Mouse (Mus musculus): ENCODE results near the gene Mbnl2. TPM values are rescaled to one million over a fixed set of nuclear protein-coding genes. Genes with fewer than 3 reads are reported as not detected.
A peak's percentile ranks its signal among the peaks of the same experiment; 100 is the strongest.

Gene Mbnl2
- polyA plus RNA-seq, 1 experiment = 61.8 TPM

DNA sequence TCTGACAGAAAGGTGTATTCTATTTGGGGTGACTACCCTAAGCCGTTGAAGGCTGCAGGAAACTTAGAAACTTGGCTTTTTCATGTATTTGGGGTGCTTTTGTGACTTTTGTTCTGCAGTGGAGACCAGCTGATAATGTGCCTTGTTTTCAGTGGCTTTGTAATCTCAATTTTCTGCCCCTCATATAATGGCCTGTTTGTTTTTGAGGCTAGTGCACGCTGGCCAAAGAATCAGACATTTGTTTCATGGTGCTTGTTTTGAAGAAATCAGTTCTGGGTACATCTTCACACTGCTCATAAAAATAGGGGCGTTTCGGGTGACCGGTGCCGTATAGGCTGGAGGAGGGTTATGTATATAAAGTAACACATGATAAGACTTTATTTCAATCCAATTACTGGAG, 22.4 kb downstream of the Mbnl2 start:
- H3K27ac ChIP-seq (ENCODE audit: insufficient read depth, low read length) = no peak overlapping the region
- peaks cover 6% of the 10 kb centered on the region for H3K4me1 ChIP-seq (ENCODE audit: control insufficient read depth, insufficient read depth, low read length)
- no peaks in the 10 kb centered on the region for H3K36me3 ChIP-seq (ENCODE audit: control insufficient read depth, insufficient read depth, low read length, poor library complexity, severe bottlenecking)
- no peaks in the 10 kb centered on the region for H3K27me3 ChIP-seq (ENCODE audit: control insufficient read depth, insufficient read depth, low read length, poor library complexity, severe bottlenecking)
- no peak overlapping the region for H3K4me3 ChIP-seq (ENCODE audit: low read depth, low read length)
- no peaks in the 10 kb centered on the region for H3K9me3 ChIP-seq (replicated peaks; ENCODE audit: control insufficient read depth, insufficient read depth, low read length, poor library complexity, severe bottlenecking)
- no peak overlapping the region for H3K9ac ChIP-seq (ENCODE audit: low read depth, poor library complexity, severe bottlenecking)
- no peak for TF ChIP-seq CTCF (IDR thresholded peaks at IDR 0.05; ENCODE audit: low read depth, low read length)
- no peak for TF ChIP-seq POLR2A (IDR thresholded peaks at IDR 0.05; ENCODE audit: insufficient read depth, low read length)

DNA sequence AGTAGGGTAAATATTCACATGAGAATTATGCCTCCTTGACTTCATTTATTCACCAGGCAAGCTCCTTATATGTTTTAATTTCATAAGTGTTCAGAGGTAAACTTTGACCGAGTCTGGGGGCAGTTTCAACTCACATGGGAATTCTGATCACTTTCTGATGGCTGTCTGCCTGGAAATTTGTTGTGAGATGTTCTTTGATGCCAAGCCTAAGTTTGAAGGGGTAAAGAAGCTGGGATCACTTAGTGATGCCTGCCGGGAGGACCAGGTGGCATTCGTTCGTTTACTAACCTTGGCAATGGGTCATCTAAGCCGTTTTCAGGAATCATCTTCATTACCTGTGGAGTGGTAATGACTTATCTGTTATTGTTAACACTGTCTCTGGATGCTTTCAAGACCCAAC, 23.0 kb downstream of the Mbnl2 start:
- H3K27ac ChIP-seq (ENCODE audit: insufficient read depth, low read length) = no peak overlapping the region
- H3K9ac ChIP-seq (ENCODE audit: low read depth, poor library complexity, severe bottlenecking) = no peak overlapping the region
- TF ChIP-seq CTCF (IDR thresholded peaks at IDR 0.05; ENCODE audit: low read depth, low read length) (no peak), POLR2A (IDR thresholded peaks at IDR 0.05; ENCODE audit: insufficient read depth, low read length) (no peak), EP300 (IDR thresholded peaks at IDR 0.05; ENCODE audit: insufficient read depth, low read depth, low read length) (no peak)
- peaks cover 6% of the 10 kb centered on the region for H3K4me1 ChIP-seq (ENCODE audit: control insufficient read depth, insufficient read depth, low read length)
- H3K36me3 ChIP-seq (ENCODE audit: control insufficient read depth, insufficient read depth, low read length, poor library complexity, severe bottlenecking) = no peaks in the 10 kb centered on the region
- H3K4me3 ChIP-seq (ENCODE audit: low read depth, low read length) = no peak overlapping the region
- H3K27me3 ChIP-seq (ENCODE audit: control insufficient read depth, insufficient read depth, low read length, poor library complexity, severe bottlenecking) = no peaks in the 10 kb centered on the region
- no peaks in the 10 kb centered on the region for H3K9me3 ChIP-seq (replicated peaks; ENCODE audit: control insufficient read depth, insufficient read depth, low read length, poor library complexity, severe bottlenecking)

DNA sequence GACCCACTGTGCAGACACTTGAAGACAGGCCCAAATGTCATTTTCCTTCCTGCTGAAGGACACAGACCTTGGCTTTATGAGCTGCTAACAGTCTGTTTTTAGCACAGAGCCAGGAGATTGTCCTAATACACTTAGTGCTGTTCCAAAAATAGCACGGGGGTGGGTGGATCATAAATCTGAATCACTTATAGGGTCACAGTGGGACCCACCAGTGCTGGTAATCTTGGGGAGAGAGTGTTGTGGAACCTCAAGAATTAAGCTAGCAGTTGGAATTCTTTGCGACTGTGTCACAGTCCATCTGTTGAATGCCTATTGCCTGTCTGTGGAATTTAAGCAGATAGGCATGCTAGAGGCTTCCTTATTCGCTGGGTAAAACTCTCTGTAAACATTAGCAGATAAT, 24.2 kb downstream of the Mbnl2 start:
- H3K9ac ChIP-seq (ENCODE audit: low read depth, poor library complexity, severe bottlenecking) = no peak overlapping the region
- H3K4me3 ChIP-seq (ENCODE audit: low read depth, low read length) = no peak overlapping the region
- H3K9me3 ChIP-seq (replicated peaks; ENCODE audit: control insufficient read depth, insufficient read depth, low read length, poor library complexity, severe bottlenecking) = no peaks in the 10 kb centered on the region
- H3K27ac ChIP-seq (ENCODE audit: insufficient read depth, low read length) = no peak overlapping the region
- no peaks in the 10 kb centered on the region for H3K27me3 ChIP-seq (ENCODE audit: control insufficient read depth, insufficient read depth, low read length, poor library complexity, severe bottlenecking)
- no peaks in the 10 kb centered on the region for H3K36me3 ChIP-seq (ENCODE audit: control insufficient read depth, insufficient read depth, low read length, poor library complexity, severe bottlenecking)
- TF ChIP-seq EP300 (IDR thresholded peaks at IDR 0.05; ENCODE audit: insufficient read depth, low read depth, low read length) (no peak), CTCF (IDR thresholded peaks at IDR 0.05; ENCODE audit: low read depth, low read length) (no peak), POLR2A (IDR thresholded peaks at IDR 0.05; ENCODE audit: insufficient read depth, low read length) (no peak)
- H3K4me1 ChIP-seq (ENCODE audit: control insufficient read depth, insufficient read depth, low read length) = peaks cover 6% of the 10 kb centered on the region

DNA sequence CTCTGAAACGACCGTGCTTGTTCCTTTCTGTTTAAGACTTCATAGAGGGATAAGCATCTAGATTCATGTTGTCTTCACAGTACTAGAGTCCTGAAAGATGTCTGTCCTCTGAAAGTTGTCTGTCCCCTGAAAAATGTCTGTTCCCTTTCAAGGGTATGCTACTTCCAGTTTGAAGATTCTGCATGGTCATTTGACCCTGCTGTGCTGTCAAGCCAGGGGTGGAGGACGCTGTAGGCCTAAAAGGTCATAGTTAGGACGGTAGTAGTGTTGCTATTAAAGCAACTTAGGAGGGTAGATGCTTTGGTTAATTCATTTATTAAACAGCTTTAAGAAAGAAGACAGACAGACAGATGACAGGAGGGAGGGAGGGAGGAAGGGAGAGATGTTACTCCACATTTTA, 24.7 kb downstream of the Mbnl2 start:
- Histone ChIP-seq H3K4me1 (ENCODE audit: control insufficient read depth, insufficient read depth, low read length) (peaks cover 6% of the 10 kb centered on the region), H3K9ac (ENCODE audit: low read depth, poor library complexity, severe bottlenecking) (no peak overlapping the region), H3K9me3 (replicated peaks; ENCODE audit: control insufficient read depth, insufficient read depth, low read length, poor library complexity, severe bottlenecking) (no peaks in the 10 kb centered on the region), H3K27ac (ENCODE audit: insufficient read depth, low read length) (no peak overlapping the region), H3K27me3 (ENCODE audit: control insufficient read depth, insufficient read depth, low read length, poor library complexity, severe bottlenecking) (no peaks in the 10 kb centered on the region), H3K4me3 (ENCODE audit: low read depth, low read length) (no peak overlapping the region), H3K36me3 (ENCODE audit: control insufficient read depth, insufficient read depth, low read length, poor library complexity, severe bottlenecking) (no peaks in the 10 kb centered on the region)
- no peak for TF ChIP-seq POLR2A (IDR thresholded peaks at IDR 0.05; ENCODE audit: insufficient read depth, low read length)
- TF ChIP-seq CTCF (IDR thresholded peaks at IDR 0.05; ENCODE audit: low read depth, low read length) = no peak
- no peak for TF ChIP-seq EP300 (IDR thresholded peaks at IDR 0.05; ENCODE audit: insufficient read depth, low read depth, low read length)

DNA sequence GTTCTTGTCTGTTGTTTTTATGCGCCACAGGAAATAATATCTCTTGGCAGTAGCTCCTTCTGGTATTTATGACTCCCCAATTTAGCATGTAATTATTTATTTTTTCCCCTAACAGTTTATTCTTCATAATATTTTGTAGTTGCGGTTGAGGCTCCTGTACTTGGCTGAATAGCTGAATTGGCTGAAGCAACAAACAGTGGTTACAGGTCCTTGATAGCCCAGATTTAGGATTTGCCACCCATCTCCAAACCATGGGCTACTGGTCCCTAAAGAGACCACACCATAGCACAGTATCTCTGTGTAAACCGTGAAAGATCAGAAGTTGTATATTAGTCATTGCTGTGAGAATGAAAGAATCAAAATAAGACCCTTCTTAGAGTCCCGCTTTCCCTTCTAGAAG, 25.3 kb downstream of the Mbnl2 start:
- Histone ChIP-seq H3K4me1 (ENCODE audit: control insufficient read depth, insufficient read depth, low read length) (peaks cover 3% of the 10 kb centered on the region), H3K27ac (ENCODE audit: insufficient read depth, low read length) (no peak overlapping the region), H3K9ac (ENCODE audit: low read depth, poor library complexity, severe bottlenecking) (no peak overlapping the region), H3K9me3 (replicated peaks; ENCODE audit: control insufficient read depth, insufficient read depth, low read length, poor library complexity, severe bottlenecking) (no peaks in the 10 kb centered on the region), H3K27me3 (ENCODE audit: control insufficient read depth, insufficient read depth, low read length, poor library complexity, severe bottlenecking) (no peaks in the 10 kb centered on the region), H3K4me3 (ENCODE audit: low read depth, low read length) (no peak overlapping the region), H3K36me3 (ENCODE audit: control insufficient read depth, insufficient read depth, low read length, poor library complexity, severe bottlenecking) (no peaks in the 10 kb centered on the region)
- no peak for TF ChIP-seq CTCF (IDR thresholded peaks at IDR 0.05; ENCODE audit: low read depth, low read length)
- TF ChIP-seq POLR2A (IDR thresholded peaks at IDR 0.05; ENCODE audit: insufficient read depth, low read length) = no peak
- TF ChIP-seq EP300 (IDR thresholded peaks at IDR 0.05; ENCODE audit: insufficient read depth, low read depth, low read length) = no peak

DNA sequence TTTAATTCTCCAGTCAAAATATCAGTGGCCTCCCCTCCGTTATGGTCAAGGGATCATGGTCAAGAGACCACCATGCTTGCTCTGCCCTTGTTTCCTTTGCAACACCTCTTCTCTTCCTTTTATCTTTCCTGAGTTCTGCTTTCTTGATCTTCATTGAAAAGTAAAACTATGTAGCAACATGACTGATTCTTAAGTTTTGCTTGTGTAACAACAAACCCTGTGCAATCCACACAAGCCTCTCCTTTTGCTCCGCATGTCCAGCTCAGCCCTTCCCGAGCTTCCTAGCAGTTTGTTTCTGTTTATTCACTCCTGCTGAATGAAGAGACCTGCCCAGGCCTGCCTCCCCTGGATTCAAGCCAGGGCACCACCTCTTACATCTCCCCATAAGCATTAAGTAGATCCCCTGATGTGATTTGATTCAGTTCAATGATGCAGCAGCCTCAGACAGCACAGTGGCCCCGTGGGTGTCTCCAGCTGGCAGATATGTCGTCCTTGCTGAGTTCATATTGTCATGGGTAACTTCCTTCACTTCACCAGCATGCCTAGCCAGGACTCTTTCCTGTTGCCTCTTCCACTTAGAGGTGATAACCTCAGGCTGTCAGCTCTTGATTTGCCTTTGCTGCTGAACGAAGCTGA, 27.6 kb downstream of the Mbnl2 start:
- no peaks in the 10 kb centered on the region for H3K36me3 ChIP-seq (ENCODE audit: control insufficient read depth, insufficient read depth, low read length, poor library complexity, severe bottlenecking)
- H3K9ac ChIP-seq (ENCODE audit: low read depth, poor library complexity, severe bottlenecking) = 0 out of 2 replicates have a peak overlapping the region, but pooled peaks have one; percentile 8
- peaks cover 3% of the 10 kb centered on the region for H3K4me1 ChIP-seq (ENCODE audit: control insufficient read depth, insufficient read depth, low read length)
- H3K27ac ChIP-seq (ENCODE audit: insufficient read depth, low read length) = peak overlapping the region; percentile 68
- no peaks in the 10 kb centered on the region for H3K9me3 ChIP-seq (replicated peaks; ENCODE audit: control insufficient read depth, insufficient read depth, low read length, poor library complexity, severe bottlenecking)
- H3K27me3 ChIP-seq (ENCODE audit: control insufficient read depth, insufficient read depth, low read length, poor library complexity, severe bottlenecking) = no peaks in the 10 kb centered on the region
- no peak for TF ChIP-seq CTCF (IDR thresholded peaks at IDR 0.05; ENCODE audit: low read depth, low read length)
- TF ChIP-seq EP300 (IDR thresholded peaks at IDR 0.05; ENCODE audit: insufficient read depth, low read depth, low read length) = 0 out of 2 replicates have a peak, but pooled peaks have one; percentile 43
- TF ChIP-seq POLR2A (IDR thresholded peaks at IDR 0.05; ENCODE audit: insufficient read depth, low read length) = no peak
- no peak overlapping the region for H3K4me3 ChIP-seq (ENCODE audit: low read depth, low read length)

Measured in ES-Bruce4 (cell line).